Mouse (Mus musculus): Measurements from ENCODE around the gene Pitpna. TPM values are rescaled to one million over a fixed set of nuclear protein-coding genes. Genes with fewer than 3 reads are reported as not detected.
"Not testable (repeated sequence)": the region's sequence is repeated elsewhere in the genome, so short reads cannot be mapped to it uniquely, and the experiment has no call there.

Pitpna gene
- polyA plus RNA-seq, 1 experiment from 2014 or later: 141 TPM

DNA sequence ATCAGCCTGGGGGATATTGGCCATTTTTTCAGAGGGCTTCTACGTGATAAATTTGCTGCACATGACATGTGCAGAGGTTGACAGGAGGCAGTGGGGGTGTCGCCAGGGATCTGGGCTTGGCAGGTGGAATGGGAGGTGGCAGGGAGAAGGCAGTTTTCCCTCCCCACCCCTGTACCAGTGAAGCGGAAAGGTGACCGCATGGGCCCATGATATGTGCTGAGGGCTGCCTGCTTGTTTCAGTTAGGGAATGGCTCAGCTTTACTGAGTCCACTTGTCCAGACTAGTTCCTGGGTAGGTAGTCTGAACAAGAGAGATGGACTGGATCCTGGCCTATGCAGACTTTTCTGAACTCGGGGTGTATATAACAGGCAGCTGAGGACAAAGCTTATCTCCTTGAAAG, 36.6 kb upstream of the Pitpna start:
- ATAC-seq (peak; percentile 54), DNase-seq (ENCODE audit: low read depth, low spot score) (no peak)
- in situ Hi-C loops (cut with MboI; ENCODE audit: low pct_unique_long_range_greater_than_20kb): no loop called here
- CTCF ChIA-PET: interaction anchor here (1.2 to 1.7 kb wide), 2 partner anchors 12 to 21 kb away, joined by 3 to 4 read pairs; no protein-coding TSS in a partner anchor
- no peaks in the 10 kb centered on the region for H3K27me3 ChIP-seq
- POLR2A ChIA-PET: no interaction called here
- no peak for TF ChIP-seq CTCF (IDR thresholded peaks at IDR 0.05)

DNA sequence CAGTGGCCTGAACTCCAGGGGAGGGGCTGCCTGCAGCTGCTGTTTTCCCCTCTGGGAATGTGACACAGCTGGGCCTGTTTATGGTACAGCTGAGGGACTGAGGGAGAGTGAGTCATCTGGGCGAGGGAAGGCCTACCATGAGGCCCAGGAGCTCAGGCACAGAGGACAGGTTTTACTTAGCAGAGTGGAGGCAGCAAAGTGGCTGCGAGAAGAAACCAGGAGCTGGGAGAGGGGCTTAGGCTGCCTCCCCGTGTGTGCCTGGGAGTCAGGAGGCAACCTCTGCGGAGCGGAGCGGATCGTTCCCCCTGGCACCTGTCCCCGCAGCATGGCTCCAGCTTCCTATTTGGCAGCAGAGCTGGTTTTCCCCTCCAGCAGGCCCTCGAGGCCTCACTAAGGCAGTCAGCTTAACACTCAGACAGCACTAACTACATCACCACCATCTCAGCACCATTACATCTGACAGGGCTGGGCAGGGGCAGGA, 35.9 kb upstream of the Pitpna start:
- ATAC-seq: no peak
- DNase-seq (ENCODE audit: low read depth, low spot score): no peak
- in situ Hi-C loops (cut with MboI; ENCODE audit: low pct_unique_long_range_greater_than_20kb): no loop called here
- ChIA-PET CTCF (interaction anchor here (1.2 to 1.7 kb wide), 2 partner anchors 11 to 22 kb away, joined by 3 to 4 read pairs; no protein-coding TSS in a partner anchor), POLR2A (no interaction called here)
- no peaks in the 10 kb centered on the region for H3K27me3 ChIP-seq
- no peak for TF ChIP-seq CTCF (IDR thresholded peaks at IDR 0.05)

DNA sequence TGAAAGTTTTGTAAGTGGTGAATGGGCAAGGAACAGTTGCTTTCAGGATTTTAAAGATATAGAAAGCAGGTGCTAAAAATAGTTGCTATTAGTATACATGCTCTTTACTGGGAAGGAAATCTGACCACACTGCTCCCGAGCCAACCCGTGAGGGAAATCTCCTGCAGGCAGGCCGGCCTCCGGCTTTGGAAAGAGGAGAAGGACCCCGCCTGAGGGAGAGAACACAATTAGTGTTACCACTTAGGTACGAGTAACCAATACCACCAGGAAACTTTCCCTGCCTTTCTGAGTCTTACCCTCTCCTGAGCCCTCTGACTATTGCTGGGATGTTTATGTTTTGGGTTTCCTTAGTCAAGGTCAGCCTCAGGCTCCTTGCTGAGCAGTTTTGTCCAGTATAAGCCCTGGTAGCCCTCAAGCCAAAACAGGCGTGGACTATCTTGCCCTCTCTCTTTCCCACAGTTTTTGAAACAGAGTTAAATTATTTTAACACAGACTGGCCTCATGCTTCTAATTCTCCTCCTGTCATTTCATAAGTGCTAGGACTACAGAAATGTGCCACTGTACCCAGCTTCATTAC, 34.9 kb upstream of the Pitpna start:
- no peak for DNase-seq (ENCODE audit: low read depth, low spot score)
- TF ChIP-seq CTCF (IDR thresholded peaks at IDR 0.05): no peak
- no peak for ATAC-seq
- POLR2A ChIA-PET: interaction anchor here (0.5 kb wide), 1 partner anchor 153 kb away, joined by 8 read pairs; no protein-coding TSS in a partner anchor
- H3K27me3 ChIP-seq: no peaks in the 10 kb centered on the region
- CTCF ChIA-PET: no interaction called here
- in situ Hi-C loops (cut with MboI; ENCODE audit: low pct_unique_long_range_greater_than_20kb): no loop called here

DNA sequence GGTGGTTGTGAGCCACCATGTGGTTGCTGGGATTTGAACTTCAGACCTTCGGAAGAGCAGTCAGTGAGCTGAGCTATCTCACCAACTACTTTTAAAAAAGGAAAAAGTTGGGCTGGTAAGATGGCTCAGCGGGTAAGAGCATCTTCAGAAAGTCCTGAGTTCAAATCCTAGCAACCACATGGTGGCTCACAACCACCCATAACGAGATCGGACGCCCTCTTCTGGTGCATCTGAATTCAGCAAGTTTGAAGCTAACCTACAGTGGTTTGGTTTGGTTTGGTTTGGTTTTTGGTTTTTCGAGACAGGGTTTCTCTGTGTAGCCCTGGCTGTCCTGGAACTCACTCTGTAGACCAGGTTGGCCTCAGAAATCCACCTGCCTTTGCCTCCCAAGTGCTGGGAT, 31.9 kb upstream of the Pitpna start:
- DNase-seq (ENCODE audit: low read depth, low spot score); POLR2A ChIA-PET; H3K27me3 ChIP-seq; ATAC-seq; in situ Hi-C loops (cut with MboI; ENCODE audit: low pct_unique_long_range_greater_than_20kb): not testable (repeated sequence)
- CTCF ChIA-PET: interaction anchor here (1.3 to 2.0 kb wide), 3 partner anchors 13 to 25 kb away, joined by 4 to 5 read pairs (median 5); partner anchors contain the start of gene Slc43a2

DNA sequence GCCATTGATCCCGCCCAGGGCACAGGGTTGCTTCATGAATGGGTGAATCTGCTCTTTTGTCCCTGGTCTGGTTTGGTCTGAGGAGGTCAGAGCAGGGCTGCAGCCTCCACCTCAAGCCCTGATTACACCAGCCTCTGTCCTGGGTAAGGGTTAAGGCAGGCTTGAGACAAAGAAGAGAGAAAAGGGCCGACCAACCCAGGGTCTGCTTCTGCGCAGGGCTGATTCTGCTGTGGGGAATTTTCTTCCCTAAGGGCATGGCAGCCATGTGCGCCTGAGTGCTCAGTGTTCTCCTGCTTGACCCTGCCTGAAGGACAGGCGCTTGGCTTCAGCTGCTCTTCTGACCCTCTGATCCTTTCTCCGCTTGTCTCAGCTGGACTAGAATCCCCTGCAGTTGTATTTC, 30.8 kb upstream of the Pitpna start:
- DNase-seq (ENCODE audit: low read depth, low spot score) (no peak), ATAC-seq (no peak)
- POLR2A ChIA-PET: no interaction called here
- in situ Hi-C loops (cut with MboI; ENCODE audit: low pct_unique_long_range_greater_than_20kb): no loop called here
- TF ChIP-seq CTCF (IDR thresholded peaks at IDR 0.05): no peak
- H3K27me3 ChIP-seq: no peaks in the 10 kb centered on the region
- CTCF ChIA-PET: interaction anchor here (1.6 kb wide), 1 partner anchor 26 kb away, joined by 5 read pairs; the partner anchor contains the start of gene Slc43a2

- POLR2A ChIA-PET: interaction anchor here (0.6 to 0.7 kb wide), 2 partner anchors 22 to 442 kb away, joined by 3 read pairs; no protein-coding TSS in a partner anchor
- CTCF ChIA-PET: interaction anchor here (1.0 to 2.1 kb wide), 2 partner anchors 14 to 17 kb away, joined by 3 to 10 read pairs; no protein-coding TSS in a partner anchor
- no peak for DNase-seq (ENCODE audit: low read depth, low spot score)
- ATAC-seq: no peak
- no peak for TF ChIP-seq CTCF (IDR thresholded peaks at IDR 0.05)
- in situ Hi-C loops (cut with MboI; ENCODE audit: low pct_unique_long_range_greater_than_20kb): no loop called here
- H3K27me3 ChIP-seq: no peaks in the 10 kb centered on the region
These were observed 29.8 kb upstream of the Pitpna start for GRCm38 (mm10) chr11:75558101-75558500.

DNA sequence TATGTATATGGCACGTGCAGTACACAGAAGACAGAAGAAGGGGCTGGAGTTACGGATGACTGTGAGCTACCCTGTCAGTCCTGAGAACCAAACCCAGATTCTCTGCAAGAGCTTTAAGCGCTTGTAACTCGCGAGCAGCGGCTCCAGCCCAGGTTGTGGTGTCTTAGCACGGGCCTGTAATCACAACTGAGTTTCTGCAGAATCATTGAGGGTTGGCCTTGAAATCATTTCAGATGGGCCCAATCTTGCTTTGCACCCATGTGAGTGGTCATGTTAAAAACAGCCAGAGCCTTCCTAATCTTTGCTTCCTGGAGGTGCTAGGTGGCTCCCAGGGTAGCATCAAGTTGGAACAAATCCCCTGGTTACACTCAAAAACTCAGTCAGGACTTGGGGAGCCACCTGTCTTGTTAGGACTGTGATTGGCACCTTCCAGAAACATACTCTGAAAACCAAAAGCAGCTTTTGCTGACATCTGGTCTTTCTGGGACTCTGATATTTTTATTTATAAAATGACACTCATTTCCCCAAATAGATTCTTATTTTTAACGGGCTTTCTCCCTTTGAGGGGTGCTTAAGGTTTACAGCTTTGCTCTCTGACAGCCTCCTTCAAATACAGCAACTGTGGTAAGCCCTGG, 27.9 kb upstream of the Pitpna start:
- no peak for DNase-seq (ENCODE audit: low read depth, low spot score)
- in situ Hi-C loops (cut with MboI; ENCODE audit: low pct_unique_long_range_greater_than_20kb): no loop called here
- no peak for TF ChIP-seq CTCF (IDR thresholded peaks at IDR 0.05)
- ATAC-seq: no peak
- ChIA-PET POLR2A (interaction anchor here (0.6 kb wide), 1 partner anchor 137 kb away, joined by 3 read pairs; no protein-coding TSS in a partner anchor), CTCF (interaction anchor here (1.1 to 2.1 kb wide), 2 partner anchors 12 to 14 kb away, joined by 3 to 10 read pairs; no protein-coding TSS in a partner anchor)
- H3K27me3 ChIP-seq: no peaks in the 10 kb centered on the region

DNA sequence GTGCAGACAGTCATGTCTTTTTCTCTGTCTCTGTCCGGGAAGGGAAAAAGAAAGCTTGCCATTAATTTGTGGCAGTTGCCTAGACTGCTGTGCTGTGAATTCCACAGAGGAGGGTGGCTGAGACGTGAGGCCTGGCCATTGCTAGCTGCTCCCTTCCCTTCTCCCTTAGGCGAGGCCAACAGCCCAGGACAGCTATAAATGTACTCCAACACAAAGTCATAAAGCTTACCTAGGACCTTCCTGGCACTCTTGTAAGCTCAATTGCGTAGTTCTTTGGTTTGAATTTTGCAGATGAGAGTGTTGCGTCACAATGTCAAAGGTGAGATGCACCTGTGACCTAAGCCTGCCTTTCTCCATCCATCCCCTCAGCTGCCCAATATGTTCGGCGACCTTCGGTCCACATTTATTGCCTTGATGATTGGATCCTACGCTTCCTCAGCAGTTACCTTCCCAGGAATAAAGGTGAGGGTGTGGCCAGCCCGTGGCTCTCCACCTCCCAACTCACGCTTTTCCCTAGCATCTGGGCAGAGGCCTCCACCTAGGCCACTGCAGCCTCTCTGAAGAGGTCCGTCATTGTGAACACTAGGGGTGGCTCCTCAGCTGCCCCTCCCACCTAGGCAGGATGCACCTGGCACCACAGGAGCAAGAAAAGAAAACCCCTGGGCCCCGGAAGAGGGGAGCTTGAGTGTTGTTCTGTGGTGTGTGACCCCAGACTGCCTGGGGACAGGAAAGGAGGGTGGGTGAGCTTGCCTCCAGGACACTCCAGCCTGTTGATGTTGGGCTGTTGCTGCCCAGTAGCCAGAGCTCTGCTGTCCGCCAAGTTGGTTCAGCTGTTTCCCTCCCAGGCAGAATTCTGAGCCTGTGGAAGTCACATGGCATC, 27.1 kb upstream of the Pitpna start:
- ChIA-PET CTCF (interaction anchor here (1.1 kb wide), 1 partner anchor 15 kb away, joined by 3 read pairs; no protein-coding TSS in a partner anchor), POLR2A (no interaction called here)
- DNase-seq (ENCODE audit: low read depth, low spot score) (no peak), ATAC-seq (no peak)
- no peak for TF ChIP-seq CTCF (IDR thresholded peaks at IDR 0.05)
- in situ Hi-C loops (cut with MboI; ENCODE audit: low pct_unique_long_range_greater_than_20kb): no loop called here
- no peaks in the 10 kb centered on the region for H3K27me3 ChIP-seq

DNA sequence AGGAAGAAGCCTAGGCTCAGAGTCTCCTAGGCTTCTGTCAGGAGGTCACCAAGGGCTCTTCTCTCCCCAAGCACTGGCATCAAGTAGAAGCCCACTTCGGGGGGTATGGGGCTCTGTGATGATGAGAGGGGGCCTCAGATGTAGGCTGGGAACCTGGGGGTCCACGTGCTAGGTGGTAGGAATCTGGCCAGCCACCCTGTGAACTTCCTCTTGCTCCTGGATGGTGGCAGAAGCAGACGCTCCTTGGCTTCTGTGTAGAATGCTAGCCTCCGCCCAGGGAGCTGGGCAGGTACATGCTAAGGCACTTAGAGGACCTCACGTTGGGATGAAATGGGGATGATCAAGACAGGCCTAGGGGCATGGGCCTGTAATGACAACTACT, 26.5 kb upstream of the Pitpna start:
- H3K27me3 ChIP-seq: no peaks in the 10 kb centered on the region
- no peak for TF ChIP-seq CTCF (IDR thresholded peaks at IDR 0.05)
- ATAC-seq: no peak
- DNase-seq (ENCODE audit: low read depth, low spot score): no peak
- ChIA-PET CTCF (no interaction called here), POLR2A (no interaction called here)
- in situ Hi-C loops (cut with MboI; ENCODE audit: low pct_unique_long_range_greater_than_20kb): no loop called here

DNA sequence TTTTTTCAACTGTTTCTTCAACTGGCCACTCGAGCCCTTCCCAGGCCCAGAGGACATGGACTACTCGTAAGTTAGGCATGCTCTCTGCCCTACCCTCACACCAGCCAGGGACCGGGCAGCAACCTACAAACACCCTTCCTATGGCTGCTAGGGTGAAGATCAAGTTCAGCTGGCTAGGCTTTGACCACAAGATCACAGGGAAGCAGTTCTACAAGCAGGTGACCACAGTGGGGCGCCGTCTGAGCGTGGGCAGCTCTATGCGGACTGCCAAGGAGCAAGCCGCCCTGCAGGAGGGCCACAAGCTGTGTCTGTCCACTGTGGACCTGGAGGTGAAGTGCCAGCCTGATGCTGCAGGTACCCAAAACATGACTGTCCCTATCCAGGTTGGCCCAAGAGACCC, 25.1 kb upstream of the Pitpna start:
- ChIA-PET POLR2A (interaction anchor here (1.0 to 1.1 kb wide), 2 partner anchors 12 to 31 kb away, joined by 3 read pairs; partner anchors contain the start of gene Slc43a2), CTCF (interaction anchor here (1.0 to 1.2 kb wide), 3 partner anchors 10 to 12 kb away, joined by 3 to 4 read pairs (median 4); no protein-coding TSS in a partner anchor)
- TF ChIP-seq CTCF (IDR thresholded peaks at IDR 0.05): no peak
- in situ Hi-C loops (cut with MboI; ENCODE audit: low pct_unique_long_range_greater_than_20kb): no loop called here
- DNase-seq (ENCODE audit: low read depth, low spot score): no peak
- ATAC-seq: no peak
- H3K27me3 ChIP-seq: no peaks in the 10 kb centered on the region
